Mouse (Mus musculus) left cerebral cortex, postnatal 14 days (tissue): ENCODE results near the gene Gpc5. TPM values are rescaled to one million over a fixed set of nuclear protein-coding genes. Genes with fewer than 3 reads are reported as not detected.

Source experiments
- DNase-seq, 2 experiments: peaks; one replicate each; pipeline ENCODE4 v3.0.0; 2021 to 2022; ENCODE audit warnings: low spot score in 2 of 2, mixed read lengths in 1 of 2
- intact Hi-C: fragments of 180-260 bp; cut with DNase I; formaldehyde crosslinking; loops from one replicate; pipeline ENCODE4 v1.15.1; 2025
- total RNA-seq, 2 experiments: library from RNA; stranded (reverse); gene quantifications; 2 replicates each; pipeline ENCODE4 v1.2.3; 2021

The Gpc5 gene
- total RNA-seq, 2 experiments from 2014 or later: 34.5 to 37.6 TPM

- DNase-seq: peak in 1 of 2 experiments; percentile 22
- intact Hi-C loops: no loop called here
Measured at GRCm38 (mm10) chr14:115092510-115092909, 495 bp downstream of the Gpc5 start.

DNA sequence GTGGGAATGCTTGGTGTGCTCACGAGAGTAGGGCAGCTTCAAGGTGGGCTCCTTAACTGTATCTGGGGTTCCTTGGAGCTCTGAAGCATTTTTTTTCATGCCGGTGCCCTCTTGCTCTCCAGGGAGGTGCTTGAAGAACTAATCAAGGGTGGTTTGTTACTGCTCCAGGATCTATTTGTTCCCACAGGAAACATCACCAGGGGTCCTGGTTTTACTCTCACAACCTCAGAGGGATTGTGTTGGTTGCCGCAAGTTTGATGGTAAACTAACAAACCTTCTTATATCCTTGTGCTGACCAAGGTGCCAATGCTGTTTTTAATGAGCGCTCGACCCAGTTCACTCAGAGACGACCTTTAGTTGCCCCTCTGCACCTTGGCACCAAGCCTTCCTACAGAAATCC, 937 bp downstream of the Gpc5 start:
- intact Hi-C loops: no loop called here
- no peak for DNase-seq

DNA sequence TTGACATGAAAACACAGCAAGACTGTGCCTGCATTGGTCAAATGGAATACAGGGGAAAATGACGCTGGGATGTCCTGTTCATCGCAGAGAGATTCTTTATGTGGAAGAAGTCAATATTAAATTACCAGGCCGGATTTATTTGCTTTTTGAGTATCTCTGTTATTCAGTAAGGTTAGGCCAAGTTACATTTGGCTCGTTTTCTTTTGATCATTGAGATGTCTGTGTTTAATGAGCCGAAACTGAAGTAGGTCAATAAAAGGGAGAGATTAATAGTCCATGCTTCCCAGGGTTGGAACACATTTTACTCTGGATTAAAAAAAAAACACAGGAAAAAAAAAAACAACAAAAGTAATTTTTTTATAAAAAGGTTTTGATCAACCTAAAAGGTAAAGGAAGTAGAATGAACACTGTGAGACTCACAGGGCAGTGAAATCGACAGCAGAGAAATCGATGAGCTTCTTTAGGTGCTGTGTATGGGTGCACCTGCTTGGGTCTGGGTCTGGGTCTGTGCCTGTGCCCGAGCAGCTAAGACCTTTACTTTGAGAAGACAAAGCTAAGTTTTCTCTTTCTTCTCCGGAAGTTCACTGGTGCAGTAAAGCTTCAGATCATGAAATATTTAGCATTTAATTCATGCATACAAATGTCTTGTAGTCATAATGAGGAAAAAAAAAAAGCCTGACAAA, 8.7 kb downstream of the Gpc5 start:
- intact Hi-C loops: no loop called here
- no peak for DNase-seq

- no peak for DNase-seq
- intact Hi-C loops: no loop called here
Measured at GRCm38 (mm10) chr14:115106326-115106725, 14.3 kb downstream of the Gpc5 start.

GRCm38 (mm10) chr14:115107467-115107866, 15.5 kb downstream of the Gpc5 start:
- DNase-seq: no peak
- intact Hi-C loops: no loop called here

- intact Hi-C loops: no loop called here
Measured at GRCm38 (mm10) chr14:115118626-115119025, 26.6 kb downstream of the Gpc5 start.

DNA sequence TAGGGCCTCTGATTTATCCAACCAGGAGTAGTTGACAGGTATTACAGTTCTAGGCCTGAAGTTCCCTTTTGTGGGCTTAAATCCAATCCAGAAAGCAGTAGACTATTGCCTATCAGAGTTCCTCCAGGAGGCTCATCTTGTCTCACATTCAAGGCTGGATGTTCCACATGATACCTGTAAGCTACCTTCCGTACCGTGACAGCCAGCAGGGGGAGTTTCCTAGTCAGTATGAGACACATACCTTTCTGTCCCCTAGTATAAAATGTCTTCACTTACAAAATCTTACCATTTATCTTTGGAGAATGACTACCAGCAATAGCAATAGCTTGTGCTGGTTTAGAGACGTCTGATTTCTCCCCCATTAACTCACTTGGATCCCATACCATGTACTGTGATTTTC, 56.8 kb downstream of the Gpc5 start:
- no peak for DNase-seq
- intact Hi-C loops: no loop called here

More at GRCm38 (mm10) chr14:115118626-115119025, 26.6 kb downstream of the Gpc5 start:
- no peak for DNase-seq

DNA sequence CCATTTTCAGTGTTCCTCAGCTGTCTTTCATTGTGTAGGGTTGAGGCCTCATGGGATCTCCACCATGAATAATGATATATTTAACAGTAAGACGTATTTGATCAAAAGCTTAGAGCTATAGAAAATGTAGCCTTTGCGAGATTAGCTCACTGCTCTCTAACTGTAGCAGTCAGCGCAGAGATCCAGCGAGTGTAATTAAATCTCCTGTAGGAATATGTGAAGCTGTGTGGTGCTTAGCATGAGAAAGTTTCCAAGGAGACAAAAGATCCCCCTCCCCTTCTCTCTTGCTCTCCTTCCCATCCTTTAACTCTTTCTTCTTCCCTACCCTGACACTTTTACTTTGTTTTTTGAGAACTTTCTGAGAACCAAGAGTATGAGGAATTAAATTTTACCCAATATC, 64.6 kb downstream of the Gpc5 start:
- DNase-seq: no peak
- intact Hi-C loops: no loop called here

DNA sequence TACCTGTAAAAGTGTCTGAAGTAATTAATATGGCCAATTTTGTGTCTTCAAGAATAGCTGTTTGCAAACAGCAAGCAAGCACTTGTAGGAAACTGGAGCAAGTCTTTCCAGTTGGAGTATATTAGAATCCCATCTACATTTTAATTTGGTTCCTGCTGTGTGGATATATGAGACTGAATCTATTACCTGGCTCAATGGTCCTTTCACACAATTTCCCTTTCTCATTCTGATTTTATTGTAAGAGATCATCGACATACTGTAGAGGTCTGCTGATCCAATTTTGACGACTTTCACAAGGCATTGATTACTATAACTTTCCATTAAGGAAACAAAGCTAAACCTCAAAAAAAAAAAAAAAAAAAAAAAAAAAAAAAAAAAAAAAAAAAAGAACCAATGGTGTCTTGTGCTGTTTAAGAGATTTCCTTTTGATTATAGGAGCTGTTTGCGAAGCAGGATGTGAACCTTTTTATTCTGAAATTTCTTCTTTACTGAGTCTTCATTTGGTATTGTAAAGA, 85.4 kb downstream of the Gpc5 start:
- DNase-seq: no peak
- intact Hi-C loops: no loop called here

DNA sequence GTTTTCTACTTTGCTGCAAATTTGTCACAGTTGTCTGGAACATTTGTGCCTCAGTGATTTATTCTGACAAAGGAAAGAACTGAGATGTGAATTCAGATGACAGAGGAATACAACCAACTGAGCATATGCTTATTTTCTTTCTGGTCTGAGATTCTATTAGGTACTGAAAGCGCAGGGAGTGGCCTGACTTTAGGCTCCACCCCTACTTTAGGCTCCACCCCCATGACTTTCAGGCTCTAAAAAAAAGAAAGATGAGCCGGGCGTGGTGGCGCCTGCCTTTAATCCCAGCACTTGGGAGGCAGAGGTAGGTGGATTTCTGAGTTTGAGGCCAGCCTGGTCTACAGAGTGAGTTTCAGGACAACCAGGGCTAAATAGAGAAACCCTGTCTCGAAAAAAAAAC, 87.9 kb downstream of the Gpc5 start:
- intact Hi-C loops: no loop called here
- no peak for DNase-seq

GRCm38 (mm10) chr14:115188256-115188655, 96.2 kb downstream of the Gpc5 start:
- DNase-seq: no peak
- intact Hi-C loops: no loop called here

GRCm38 (mm10) chr14:115228075-115228474, 136.1 kb downstream of the Gpc5 start:
- intact Hi-C loops: no loop called here
- DNase-seq: no peak

DNA sequence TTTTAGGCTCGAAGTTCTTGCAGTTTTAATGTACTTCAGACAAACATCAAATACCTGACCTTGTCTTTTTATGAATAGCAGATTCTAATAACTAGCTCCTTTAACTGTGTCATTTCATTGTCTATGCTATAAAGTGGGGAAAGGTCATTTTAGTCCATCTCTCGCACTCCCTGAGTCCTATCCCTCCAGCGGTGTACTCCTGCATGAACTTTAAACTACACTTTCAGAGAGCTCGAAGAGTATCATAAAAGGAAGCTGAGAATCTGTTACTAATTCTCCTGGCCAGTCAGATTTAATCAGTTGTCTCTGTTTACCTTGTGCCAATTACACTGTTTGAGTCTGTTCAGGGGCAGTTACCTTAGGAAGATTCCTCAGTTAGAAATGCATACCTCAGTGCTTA, 144.4 kb downstream of the Gpc5 start:
- no peak for DNase-seq
- intact Hi-C loops: no loop called here

- intact Hi-C loops: no loop called here
- no peak for DNase-seq
Measured at GRCm38 (mm10) chr14:115240621-115241373, 148.8 kb downstream of the Gpc5 start.

DNA sequence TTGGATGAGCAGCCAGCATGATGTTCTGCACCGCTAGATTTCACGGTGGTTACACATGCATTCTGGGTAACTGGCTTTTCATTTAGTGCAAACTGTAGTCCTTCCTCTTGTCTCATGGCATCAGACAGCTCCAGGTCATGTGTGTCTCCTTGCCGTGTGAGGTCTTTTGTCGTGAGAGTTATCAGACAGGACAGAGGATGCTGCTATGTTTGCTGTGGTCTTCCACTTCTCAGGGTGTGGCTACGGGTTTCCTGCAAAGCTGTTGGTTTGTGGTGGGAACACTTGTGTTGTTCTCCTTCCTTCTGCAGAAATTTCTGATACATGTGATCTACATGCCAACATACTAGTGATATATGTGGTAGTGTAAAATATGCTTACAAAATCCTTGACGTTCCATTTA, 158.5 kb downstream of the Gpc5 start:
- no peak for DNase-seq
- intact Hi-C loops: no loop called here

DNA sequence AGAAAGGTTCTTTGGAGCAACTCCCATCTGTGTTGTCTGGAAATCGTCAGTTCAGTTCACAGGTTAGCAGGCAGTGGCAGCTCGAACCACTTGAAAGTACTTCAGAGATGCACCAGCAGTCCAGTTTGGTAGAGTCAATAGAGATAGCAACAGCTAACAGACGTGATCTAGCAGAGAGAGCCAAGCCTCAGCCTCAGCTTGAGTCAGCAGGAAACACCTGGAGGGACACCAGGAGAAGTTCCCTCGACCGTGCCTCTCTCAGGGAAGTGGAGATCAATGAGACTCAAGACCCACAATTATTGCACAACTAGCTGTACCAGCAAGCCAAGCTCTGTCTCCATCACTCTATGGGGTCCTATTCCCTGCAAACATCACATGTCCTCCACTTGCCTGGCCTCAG, 159.8 kb downstream of the Gpc5 start:
- DNase-seq: no peak
- intact Hi-C loops: no loop called here

DNA sequence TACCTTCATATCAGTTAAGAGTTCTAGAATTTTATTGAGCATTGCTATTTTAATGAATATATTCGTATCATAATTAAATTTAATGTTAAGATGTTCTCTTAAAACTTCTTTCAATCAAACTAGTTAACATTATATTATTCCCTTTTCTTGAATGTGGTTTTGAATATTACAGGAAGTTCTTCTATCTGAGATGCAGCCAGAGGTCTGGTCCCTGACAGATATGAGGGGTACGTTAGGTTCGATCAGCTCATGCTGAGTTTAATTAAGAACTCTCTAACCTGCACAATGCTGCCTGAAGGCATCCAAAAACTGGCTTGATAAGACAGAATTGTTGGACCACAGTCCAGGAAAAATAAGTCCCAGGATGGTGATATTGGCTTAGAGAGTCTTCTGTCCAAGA, 161.1 kb downstream of the Gpc5 start:
- intact Hi-C loops: no loop called here
- no peak for DNase-seq

DNA sequence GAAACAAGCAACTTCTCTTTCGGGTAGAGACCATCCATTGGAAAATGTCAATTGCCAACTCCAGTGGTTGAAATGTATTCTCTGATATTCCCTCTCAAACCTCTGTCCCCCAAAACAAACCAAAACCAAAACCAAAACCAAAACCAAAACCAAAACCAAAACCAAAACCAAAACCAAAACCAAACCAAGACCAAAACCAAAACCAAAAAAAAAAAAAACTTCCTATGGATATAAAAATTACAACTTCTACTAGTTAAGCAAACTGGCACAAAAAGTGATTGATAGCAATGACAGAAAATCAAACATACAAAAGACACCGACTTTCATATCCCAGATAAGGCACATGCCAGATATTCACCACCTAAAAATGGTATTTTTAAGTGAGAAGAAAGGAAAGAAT, 161.7 kb downstream of the Gpc5 start:
- intact Hi-C loops: no loop called here
- DNase-seq: no peak

DNA sequence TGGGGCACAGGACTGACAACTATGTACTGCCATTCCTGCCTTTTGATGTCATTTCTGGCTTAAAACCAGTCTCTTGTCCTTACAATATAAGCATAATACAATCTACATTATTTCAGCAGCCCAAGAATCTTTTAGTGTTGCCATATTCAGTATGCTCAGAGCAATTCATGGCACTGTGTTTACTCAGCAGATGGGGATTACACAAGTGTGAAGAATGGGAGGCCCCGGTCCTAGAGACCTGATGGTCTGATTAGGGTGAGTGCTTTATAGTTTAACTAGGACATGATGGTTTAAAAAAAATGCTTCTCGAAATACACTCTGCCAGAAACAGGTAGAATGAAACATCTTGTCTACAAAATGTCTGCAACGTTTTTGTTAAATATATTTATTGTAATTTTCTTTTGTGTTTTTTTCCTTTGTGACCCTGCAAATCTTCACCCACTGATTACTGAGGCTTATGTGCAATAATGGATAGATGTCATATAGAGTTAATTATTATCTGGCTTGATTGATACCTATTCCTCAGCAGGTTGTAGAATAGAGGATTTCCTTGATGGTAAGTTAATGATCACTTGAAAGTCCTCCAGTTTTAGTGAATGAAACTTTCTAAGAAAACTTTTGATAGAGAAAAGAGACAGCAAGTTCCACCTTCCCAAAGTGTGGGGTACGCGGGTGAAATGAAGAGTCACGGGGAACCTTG, 177.8 kb downstream of the Gpc5 start:
- intact Hi-C loops: no loop called here
- no peak for DNase-seq

GRCm38 (mm10) chr14:115270445-115270844, 178.4 kb downstream of the Gpc5 start:
- intact Hi-C loops: no loop called here
- no peak for DNase-seq
